Mouse (Mus musculus) C2C12 (cell line): ENCODE results near the gene Htatip2.

Experiments
- CEBPB ChIP-seq: IDR thresholded peaks from one replicate; pipeline ENCODE4 v1.6.1; 2011; ENCODE audit warnings: low read depth, mild to moderate bottlenecking, control low read depth, moderate library complexity
- CTCF ChIP-seq: IDR thresholded peaks from one replicate; pipeline ENCODE4 v1.5.1; 2011; ENCODE audit not compliant: control insufficient read depth, insufficient read depth, insufficient read length
- USF1 ChIP-seq: IDR thresholded peaks from one replicate; pipeline ENCODE4 v1.6.1; 2011; ENCODE audit warnings: low read depth, mild to moderate bottlenecking, control low read depth, moderate library complexity

GRCm38 (mm10) chr7:49787383-49787645, 28.4 kb downstream of the Htatip2 start:
- TF ChIP-seq CTCF (no peak), USF1 (no peak), CEBPB (no peak)
